Mouse (Mus musculus): Measurements from ENCODE around the gene Pspc1.
"Not testable (repeated sequence)": the region's sequence is repeated elsewhere in the genome, so short reads cannot be mapped to it uniquely, and the experiment has no call there.

DNA sequence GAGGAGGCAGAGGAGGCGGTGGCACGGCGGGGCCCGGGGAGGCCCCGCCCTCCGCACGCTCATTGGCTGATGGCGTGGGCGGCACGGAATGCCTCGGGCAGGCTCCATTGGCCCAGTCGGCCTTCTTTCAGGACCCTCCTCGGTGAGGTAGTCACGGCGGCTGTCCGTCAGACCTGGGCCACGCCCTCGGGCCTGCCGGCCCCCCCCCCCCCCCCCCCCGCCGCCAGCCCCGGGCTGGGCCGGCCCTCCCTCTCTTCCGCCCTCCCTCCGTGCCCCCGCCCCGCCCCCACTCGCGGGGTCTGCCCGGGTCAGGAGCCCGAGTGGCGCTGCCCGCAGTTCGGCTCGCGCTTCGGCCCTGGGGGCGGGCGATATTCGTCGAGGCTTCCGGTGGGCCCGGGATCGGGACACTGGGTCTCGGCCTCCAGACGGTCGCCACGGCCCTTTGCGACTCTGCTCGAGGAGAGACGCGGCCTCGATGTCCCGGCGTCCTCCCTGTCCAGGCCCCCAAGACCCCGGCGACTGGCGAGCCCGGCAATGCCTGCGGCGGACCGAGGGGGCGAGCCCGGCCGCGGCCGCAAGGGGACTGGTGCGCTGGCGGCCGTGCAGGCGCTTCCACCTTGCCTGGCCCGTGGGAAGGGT is 33.7 kb upstream of the Pspc1 start, which contains the start of gene Zmym5:
- peak; percentile 31; the same call in 1 of the 2 replicates for TF ChIP-seq POLR2A (IDR thresholded peaks at IDR 0.05; ENCODE audit: insufficient read depth, low read depth, low read length)
- TF ChIP-seq CTCF (IDR thresholded peaks at IDR 0.05; ENCODE audit: insufficient read depth, low read depth, low read length) = not testable (repeated sequence)
